Mouse (Mus musculus) adrenal gland, adult 2 months (tissue): ENCODE results near the gene Mymx. TPM values are rescaled to one million over a fixed set of nuclear protein-coding genes. Genes with fewer than 3 reads are reported as not detected.

ENCODE experiments used
- DNase-seq: peaks from one replicate; pipeline ENCODE4 v3.0.0; 2021
- polyA plus RNA-seq: library from polyadenylated mRNA; depleted of rRNA; stranded (reverse); fragments of >200 nt; gene quantifications from 2 replicates; pipeline ENCODE4 v1.2.3, GENCODE M21; 2012
- total RNA-seq, 2 experiments: library from RNA; stranded (reverse); gene quantifications; 2 replicates each; pipeline ENCODE4 v1.2.3; 2021

The Mymx gene
- total and polyA plus RNA-seq, 3 experiments = 0.18 TPM; not detected in 2

DNA sequence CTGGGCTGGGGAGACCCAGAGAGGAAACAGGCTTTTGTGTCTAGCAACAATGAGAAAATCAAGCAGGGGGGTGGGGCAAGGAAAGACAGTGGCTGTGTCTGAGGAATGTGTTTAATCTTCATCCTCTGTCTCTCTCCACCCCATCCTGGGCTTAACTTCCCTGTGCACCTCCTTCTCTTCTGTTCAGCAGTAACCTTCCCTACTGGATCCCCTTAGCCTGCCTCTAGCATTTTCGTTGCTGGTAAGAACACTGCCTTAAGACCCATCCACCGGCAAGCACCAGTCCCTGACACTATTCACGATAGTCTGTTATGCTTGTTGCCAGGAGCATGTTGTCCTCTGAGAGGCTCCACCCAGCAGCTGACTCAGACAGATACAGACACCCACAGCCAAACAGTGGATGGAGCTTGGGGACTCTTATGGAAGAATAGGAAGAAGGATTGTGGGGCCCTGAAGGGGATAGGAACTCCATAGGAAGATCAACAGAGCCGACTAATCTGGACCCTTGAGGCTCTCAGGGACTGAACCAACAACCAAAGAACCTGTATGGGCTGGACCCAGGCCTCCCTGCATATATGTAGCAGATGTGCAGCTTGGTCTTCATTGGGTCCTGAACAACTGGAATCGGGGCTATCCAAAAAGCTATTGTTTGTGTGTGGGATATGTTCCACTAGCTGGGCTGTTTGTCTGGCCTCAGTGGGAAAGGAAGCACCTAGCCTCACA is 8.4 kb upstream of the Mymx start:
- DNase-seq = peak; percentile 55

DNA sequence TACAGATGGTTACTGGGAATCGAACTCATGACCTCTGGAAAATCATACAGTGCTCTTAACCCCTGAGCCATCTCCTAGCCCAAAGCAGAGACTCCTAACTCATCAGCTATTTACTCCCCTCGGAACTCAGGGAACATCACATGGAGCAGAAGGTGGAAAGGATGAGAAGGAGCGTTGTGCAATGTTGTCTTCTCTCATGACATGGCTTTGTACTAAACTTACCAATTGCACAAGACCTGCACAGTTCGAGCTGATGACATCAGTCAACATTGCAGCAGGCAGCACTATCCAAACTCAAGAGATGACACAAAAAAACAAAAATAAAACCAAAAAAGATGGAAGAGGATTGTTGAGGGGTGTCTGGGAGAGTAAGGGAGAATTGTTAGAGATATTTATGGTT is 6.5 kb upstream of the Mymx start:
- no peak for DNase-seq

DNA sequence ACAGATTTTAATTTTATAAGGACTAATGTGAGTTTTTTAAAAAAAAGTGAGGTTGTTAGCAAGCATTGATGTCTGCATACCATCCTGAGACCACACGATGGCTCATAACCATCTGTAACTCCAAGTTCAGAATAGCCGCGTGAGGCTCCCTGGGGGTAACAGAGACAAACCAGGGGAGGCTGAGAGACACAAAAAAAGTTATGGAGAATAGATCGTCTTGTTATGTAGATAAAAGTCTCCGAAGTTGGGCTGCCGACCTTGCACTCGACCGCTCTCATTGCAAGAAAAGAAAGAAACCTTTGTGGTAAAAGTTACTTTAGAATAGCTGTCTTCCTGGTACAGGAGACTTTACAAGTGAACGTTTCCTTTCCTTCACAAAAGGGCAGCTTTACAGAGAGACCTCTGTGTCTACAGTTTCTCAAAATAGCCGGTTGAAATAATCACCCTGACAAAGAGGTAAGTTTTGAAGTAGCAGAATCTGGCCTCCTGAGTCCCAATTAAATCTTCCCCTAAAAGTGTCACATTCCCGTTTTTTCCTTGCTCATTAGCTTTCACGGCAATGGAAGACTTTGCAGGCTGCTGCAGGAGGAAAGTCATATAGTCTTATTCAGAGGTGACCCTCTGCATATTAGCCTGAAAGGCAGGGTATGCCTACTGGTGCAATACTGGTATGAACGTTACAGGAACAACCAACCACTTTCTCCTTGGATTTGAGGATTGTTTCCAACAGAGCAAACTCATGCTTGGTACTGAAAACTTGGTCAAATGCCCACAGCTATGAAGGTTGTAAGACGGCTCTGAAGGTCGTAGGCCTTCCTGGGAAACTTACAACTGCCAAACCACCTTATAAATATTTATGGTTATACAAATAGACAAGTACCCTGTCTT is 5.3 kb upstream of the Mymx start:
- no peak for DNase-seq

DNA sequence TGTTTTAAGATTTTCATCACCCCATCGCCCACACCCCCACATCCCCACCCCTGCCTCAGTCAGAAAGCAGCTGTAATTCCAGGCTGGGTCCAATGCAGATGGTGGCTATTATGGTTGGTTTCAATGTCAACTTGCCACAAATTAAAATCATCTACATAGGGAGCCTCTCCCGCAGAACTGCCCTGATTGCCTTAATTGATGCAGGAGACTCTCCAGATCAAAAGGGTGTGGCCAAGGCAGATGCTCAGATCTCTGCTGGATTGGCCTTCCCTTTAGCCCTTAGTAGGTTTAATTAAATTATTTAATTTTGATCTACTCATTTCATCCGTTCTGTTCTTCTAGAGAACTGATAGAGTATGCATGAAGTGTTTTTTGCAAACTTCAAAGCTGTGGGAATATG is 1.1 kb upstream of the Mymx start:
- DNase-seq = no peak

DNA sequence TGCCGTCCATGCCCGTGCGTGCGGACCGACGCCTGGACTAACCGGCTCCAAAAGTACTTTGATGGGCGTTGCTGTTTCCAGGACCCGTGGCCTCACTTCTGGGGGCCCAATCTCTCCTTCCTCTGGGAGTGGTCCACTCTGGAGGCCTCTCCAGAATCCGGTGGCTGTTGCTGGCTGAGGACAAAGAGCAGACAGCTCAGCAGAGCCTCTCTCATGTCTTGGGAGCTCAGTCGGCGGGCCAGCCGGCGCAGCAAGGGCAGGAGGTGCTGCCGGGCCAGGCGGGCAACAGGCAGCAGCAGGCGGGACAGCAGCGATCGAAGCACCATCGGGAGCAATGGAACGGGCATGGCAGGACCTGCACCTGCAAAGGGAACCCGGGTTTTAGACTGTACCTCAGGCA is 577 bp downstream of the Mymx start:
- DNase-seq = no peak

DNA sequence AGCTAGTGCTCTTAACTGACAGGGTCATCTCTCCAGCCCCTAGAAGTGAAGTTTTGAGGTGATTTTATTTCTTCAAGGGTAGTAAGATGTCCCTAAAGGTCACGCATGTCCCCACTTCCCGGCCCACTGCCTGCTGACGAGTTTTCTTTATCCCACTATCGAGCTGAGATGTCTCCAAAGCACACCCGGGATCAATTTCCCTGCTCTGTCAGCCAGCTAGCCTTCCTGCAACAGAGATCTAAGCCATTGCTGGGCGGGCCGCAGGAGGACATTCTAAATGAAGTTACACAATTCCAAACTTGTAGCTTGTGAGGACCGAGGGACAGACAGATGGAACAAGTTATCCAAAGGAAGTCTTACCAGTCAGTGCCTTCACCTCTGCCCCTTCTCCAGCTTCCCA is 1.6 kb downstream of the Mymx start:
- no peak for DNase-seq

DNA sequence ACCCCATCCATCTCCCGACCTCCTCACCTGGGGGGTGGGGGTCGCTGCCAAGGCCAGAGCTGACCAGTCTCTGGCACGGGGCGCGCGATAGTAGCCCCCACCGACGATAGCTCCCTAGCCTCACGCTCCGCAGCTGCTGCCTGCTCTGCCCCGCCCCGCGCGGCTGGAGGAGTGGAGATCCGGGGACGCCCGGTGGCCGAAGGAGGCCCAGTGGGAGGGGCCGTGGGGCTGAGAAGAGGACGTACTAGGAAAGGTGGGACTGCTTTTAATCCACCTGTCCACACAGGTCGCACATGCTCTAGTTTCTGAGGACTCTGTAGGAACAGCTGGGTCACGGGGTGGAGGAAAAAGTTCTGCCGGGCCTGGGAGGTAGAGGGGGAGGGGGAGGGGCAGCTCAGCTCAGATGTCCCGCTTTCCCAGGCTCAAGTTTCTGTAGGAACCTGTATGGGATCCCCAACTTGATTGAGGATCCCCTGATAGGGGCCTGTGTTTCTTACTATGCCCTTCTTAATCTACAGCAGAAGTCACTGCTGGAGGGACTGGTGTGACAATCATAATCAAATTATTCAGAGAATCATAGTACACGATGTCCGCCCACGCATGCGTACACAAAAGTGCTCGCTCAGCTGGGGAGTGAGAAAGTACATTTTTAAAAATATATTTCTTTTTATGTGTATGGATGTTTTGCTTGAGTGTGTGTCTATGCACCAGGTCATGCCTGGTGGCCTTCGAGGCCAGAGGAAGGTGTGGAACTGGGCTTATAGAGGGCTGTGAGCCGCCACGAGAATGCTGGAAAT is 2.3 kb downstream of the Mymx start, which contains the start of gene Slc29a1:
Gene Slc29a1, minus strand, starts transcription at position 161 of the 797 bp plus-strand sequence.
- DNase-seq = peak; percentile 85

DNA sequence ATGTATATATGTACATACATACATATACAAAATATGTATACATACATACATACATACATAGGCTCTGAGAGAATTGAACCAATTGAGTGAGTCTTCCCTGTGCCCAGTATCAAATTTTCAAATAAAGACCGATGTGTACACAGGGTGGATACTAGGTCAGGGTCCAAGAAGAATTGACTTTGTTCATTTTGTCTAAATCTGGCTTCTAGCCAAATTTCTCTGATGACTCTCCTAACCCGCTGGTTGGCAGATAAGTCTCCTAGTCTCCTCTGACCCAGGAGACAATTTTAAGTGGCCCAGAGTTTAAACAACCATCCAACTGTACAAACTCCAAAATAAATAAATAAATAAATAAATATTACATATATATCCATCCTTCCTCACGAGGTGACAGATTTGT is 3.0 kb downstream of the Mymx start:
- DNase-seq = no peak

DNA sequence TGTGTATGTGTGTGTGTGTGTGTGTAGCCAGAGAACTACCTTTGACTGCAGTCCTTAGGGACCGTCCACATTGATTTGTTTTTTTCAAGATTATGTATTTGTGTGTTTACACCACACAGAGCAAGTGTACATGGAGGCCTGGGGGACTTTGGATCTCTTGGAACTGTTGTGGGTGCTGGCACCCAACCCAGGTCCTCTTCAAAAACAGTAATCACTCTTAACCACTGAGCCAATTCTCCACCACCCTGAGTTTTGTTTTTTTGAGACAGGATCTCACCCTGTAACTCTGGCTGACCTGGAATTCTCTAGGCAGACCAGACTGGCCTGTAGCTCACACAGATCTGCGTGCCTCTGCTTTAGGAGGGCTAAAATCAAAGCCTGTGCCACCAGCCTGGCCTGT is 3.5 kb downstream of the Mymx start:
- DNase-seq = no peak

DNA sequence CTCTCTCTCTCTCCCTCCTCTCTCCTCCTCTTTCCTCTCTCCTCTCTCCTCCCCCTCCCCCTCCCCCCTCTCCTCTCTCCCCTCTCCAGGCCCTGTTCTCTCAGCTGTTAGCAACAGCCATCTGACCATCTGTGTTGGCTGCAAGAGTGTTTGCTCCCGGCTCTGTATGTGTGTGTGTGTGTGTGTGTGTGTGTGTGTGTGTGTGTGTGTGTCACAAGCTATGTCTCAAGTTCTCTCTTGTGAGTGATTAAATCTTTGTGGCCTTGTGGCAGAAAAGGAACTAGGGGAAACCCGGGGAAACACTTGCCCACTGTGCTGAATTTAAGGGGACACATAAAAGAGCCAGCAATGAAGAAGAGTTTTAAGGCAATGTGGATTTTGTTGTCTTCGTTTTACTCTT is 4.1 kb downstream of the Mymx start:
- peak; percentile 46 for DNase-seq

DNA sequence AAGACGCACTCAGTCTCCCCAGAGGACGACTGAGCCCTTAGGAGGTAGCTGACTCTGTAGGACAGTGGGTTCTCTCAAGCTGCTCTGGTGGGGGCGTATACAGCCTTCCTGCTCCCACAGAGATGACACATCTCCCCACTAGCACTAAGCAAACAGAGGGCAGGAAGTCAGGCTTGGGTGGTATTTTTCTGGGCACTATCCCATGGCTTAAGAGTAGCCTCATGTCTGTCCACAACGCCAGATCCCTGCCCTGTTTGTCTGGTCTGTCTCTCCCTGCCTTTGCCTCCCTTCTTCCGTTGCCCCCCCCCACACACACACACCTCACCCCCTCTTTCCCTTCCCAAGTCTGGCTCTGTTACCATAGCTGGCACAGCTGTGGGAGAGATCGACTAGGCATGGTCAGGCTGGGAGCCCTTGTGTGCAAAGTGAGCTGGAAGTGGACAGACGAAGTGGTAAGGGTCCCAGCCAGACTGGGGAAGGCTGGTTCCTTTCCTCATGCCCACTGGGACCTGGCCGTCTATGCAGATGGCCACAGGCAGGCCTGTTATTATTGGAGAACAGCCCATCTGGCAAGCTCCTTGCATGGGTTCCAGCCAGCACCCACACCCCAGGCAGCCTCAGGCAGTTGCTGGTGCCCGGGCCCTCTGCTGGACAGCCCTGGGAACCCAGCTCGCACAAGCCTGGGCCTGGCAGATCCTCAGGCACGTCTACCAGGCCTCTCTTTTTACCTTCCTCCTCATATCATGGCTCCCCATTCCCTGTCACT is 5.1 kb downstream of the Mymx start:
- DNase-seq = peak; percentile 92

DNA sequence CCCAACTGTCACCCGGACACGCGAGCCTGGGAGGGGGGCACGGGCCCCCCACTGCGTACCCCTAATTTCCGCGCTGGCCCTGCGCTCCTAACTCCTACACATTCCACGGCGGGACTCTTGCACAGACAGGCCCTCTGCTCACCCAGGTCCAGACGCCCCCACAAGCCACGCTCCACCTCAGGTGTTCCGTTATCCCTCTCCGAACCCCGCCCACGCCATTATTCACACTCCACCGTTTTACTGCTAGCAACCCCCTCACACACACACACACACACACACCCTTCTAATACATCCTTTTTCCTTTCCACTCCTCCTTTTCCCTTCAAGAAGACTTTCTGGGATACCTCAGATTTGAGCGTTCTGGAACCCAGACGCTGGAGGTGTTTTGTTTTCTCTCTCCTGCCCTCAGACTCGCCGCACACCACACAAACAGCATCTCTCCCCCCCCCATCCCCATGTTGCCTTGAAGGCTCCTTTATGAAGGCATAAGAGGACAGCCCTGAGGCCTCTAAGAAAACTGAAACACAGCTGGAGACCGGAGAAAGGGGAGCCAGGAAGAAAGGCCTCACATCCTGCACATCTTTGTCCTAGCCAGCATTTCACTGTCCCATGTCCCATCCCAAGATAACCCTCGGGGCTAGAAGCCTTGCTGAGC is 6.0 kb downstream of the Mymx start:
- DNase-seq = no peak

DNA sequence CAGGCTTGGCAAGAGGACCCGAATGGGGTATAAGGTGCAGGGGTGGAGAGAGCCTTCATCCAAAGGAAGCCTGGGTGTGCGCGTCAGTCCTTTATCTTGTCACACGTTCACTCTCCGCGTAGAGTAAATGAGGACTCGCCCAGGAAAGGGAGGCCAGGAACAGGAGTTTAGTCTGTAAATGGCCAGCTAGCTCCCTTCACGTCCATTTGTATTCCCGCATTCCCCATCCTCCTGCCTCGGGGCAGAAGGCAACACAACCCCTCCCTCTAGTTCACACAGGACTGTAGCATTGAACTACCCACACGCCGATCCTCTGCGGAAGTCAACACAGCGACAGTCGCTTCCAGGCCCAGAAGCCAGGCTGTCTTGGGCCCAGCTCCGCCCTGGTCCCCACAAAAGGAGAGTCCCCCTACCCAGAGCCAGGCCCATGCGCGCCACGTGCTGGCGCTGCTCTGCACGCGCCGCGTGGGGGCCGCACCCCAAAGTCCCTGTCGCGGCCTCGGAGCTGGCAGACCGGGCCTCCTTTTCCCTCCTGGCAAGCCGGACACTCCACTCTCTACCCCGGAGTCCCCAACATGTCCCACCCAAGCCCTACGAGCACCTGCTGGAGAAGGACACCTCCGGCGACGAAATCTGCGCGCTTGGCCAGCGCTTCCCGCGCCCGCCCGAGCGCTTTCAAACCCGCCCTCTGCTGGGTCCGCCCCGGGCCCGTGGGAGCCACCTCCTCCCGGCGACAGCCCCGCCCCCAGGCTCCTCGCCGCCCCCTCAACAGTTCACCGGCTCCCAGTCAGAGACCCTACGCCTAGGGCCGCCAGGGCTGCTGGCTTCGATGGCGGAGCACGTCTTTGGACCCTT is 6.8 kb downstream of the Mymx start:
- DNase-seq = peak; percentile 91

DNA sequence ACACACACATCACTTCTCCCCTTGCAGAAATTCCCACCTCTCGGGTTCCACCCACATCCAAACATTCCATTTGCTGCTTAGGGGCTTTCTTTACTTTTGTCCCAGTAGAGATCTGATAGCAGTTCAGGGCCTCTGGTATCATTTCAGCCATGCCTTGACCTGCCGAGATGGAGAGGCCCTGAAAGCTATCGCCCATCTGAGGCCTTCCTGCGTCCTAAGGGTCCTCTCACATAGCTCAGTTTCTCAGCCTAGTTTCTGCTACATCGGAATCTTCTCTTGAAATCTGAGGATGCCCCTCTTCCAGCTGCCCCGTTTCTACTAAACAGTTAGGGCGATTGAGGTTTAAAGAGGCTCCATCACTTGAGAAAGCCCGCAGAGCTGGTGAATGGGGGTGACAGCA is 7.7 kb downstream of the Mymx start:
- DNase-seq = no peak

DNA sequence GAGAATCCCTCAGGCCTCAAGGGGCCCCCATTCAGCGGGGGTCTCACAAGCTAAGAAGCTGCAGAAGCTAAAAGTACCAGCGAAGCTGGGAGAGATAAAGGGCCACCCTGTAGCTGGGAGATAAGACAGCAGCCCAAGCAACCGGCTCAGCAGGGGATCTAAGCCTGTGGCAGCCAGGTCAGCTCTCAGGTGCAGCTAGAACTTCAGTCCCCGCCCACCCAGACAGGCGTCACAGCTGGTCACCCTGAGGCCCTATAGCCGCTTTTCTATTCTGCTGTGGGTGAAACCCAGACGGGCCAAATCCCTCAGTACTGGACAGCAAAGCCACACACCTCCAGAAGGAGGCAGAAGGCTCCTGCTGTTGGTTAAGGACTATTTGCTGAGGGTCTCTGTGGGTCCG is 8.4 kb downstream of the Mymx start:
- peak; percentile 43 for DNase-seq

DNA sequence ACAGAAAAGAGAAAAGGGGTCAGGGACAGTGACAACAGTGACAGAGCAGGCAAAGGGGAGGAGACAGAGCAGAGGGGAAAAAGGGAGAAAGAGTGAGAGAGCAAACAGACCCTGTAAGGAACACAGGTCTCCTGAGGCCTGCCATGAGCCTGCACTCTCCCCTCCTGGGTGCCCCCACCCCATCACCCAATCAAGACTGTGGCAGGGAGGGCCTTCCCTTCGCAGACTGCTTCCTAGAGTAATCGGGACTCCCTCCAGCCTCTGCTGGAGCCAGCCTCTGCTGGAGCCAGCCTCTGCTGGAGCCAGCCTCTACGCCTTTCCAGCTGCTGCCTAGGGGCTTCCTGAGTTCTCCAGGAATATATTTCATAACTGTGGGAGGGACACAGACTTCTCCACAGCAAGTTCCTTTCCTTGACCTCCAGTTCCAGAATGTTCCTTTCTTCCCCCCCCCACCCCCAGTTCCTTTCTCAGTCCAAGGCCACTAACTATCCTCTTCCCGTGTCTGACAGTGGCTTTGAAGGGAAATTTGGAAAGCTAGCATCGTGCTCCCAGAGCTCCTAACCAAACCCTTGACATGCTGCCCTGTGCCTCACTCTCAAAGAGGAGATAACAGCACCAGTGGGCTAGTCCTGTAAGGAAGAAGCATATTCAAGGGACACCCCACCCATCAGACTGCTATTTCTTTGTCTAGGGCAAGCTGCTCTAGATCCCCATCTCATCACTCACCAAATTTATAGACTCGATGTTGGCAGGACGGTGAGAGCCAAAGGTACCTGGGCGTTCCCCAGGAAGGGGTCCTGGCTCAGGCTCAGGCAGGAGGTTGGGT is 9.1 kb downstream of the Mymx start:
- DNase-seq = peak; percentile 76

DNA sequence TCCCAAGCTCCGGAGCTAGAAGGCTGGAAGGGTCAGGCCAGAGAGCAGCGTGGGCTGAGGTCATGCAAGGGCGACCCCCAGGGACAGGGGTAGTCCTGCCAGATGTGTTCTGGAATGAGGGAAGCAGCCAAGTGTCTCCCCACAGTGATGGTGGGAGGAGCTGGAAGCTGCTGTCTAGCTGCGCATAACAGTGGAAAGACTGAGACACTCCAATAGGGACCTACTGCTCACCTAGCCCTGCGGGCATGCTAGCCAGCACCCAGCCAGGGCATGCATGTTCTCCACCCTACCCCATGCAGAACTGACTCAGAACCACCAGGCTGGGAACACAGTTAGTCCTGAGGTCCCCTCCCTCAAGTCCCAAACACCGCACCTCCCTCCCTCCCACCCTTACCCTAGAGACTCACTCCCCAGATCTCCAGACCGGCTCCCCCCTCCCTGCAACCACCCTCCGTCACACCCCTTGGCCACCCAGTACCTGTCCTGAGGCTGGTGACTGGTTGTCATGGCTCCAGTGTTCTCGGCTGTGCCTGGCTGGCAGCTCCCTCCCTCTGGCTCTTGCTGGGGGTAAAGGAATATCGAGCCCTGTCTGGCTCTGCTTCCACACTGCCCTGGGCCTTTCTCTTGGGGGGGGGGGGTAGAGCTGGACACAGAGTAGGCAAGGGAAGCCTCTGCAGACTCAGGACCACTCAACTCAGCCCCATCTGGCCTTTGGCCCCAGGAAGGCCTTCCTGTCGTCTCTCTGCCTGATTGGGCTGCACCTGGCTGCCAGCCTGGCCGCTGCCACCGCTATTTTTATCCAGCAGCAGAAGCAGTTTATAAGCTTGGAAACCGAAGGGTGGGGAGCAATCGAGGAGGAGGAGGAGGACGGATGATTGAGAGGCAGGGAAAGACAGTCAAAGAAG is 9.9 kb downstream of the Mymx start:
- peak; percentile 65 for DNase-seq

DNA sequence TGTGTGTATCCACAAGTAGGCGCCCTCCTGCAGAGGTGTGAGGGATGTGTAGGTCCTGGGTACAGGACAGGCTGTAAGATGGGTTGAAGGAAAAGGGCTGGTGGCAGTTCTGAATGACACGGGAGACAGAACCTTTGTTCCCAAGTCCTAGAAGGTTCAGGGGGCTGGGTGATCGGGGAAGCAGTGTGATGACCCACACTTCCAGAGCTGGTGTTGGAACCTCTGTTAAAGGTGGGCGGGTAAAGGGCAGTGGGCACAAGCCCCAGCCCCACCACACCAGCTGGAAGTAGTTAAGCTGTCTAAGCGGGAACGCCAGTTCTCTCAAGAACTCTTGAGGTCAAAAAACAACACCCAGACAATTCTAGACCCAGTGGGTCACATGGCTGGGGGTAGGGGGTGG is 11.5 kb downstream of the Mymx start:
- DNase-seq = peak; percentile 15
